Mouse (Mus musculus): ENCODE data around the gene Eif2s3x.
"Not testable (repeated sequence)": the region's sequence is repeated elsewhere in the genome, so short reads cannot be mapped to it uniquely, and the experiment has no call there.

The Eif2s3x gene

GRCm38 (mm10) chrX:94212597-94213321 is at the start of gene Eif2s3x:
Eif2s3x (minus strand) TSS chrX:94212862.
- peak; percentile 88 for DNase-seq (ENCODE audit: low read depth, low spot score)

GRCm38 (mm10) chrX:94235601-94236000 is 22.9 kb upstream of the Eif2s3x start:
- DNase-seq (ENCODE audit: low read depth, low spot score) = no peak

DNA sequence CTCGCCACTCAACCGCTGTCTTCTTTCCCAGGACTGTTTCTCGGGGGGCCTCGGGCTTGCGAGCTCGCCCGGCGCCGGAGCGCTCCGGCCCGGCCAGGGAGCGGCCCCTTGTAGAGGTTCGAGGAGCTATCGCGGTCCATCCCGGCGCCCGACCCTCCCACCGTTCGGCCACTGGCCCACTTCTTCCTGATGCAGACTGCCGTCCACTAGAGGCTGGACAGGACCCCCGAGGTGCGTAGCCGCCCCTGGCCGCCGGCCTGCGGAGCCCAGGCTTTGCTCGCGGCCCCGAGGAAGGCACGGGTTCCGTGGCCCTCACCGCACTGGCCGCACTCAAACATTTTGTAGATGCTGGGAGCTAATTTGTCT is 22.5 kb upstream of the Eif2s3x start:
- DNase-seq (ENCODE audit: low read depth, low spot score) = no peak

GRCm38 (mm10) chrX:94234532-94235189 is 22.0 kb upstream of the Eif2s3x start, which contains the start of gene Klhl15:
Klhl15 (plus strand) TSS chrX:94234599.
- DNase-seq (ENCODE audit: low read depth, low spot score) = peak; percentile 69

GRCm38 (mm10) chrX:94233936-94234531 is 21.4 kb upstream of the Eif2s3x start:
- no peak for DNase-seq (ENCODE audit: low read depth, low spot score)

- DNase-seq (ENCODE audit: low read depth, low spot score) = no peak
Measured at GRCm38 (mm10) chrX:94233432-94233831, 20.8 kb upstream of the Eif2s3x start.

GRCm38 (mm10) chrX:94213384-94213783 is 722 bp upstream of the Eif2s3x start:
- DNase-seq (ENCODE audit: low read depth, low spot score) = no peak

- no peak for DNase-seq (ENCODE audit: low read depth, low spot score)
Measured at GRCm38 (mm10) chrX:94212264-94212596, 432 bp downstream of the Eif2s3x start.

DNA sequence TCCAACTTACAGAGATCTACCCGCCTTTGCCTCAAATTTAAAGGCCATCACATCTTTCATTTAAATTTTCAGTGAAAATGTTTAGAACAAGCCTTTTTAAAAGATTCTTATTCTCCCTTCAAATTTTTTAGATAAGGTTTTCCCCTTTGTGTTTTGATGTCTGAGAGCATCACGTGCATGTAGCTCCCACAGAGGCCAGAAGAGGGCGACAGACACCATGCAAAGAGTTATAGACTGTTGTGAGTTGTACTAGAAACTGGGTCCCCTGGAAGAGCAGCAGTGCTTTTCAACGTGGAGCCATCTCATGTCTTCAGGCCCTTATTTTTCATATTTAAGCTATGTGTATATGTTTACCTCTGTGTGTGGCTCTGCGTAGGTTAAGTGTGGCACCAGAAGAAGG is 14.9 kb downstream of the Eif2s3x start:
- DNase-seq (ENCODE audit: low read depth, low spot score) = no peak

GRCm38 (mm10) chrX:94193901-94194300 is 18.8 kb downstream of the Eif2s3x start:
- DNase-seq (ENCODE audit: low read depth, low spot score) = not testable (repeated sequence)

- no peak for DNase-seq (ENCODE audit: low read depth, low spot score)
Measured at GRCm38 (mm10) chrX:94185156-94185555, 27.5 kb downstream of the Eif2s3x start.

- DNase-seq (ENCODE audit: low read depth, low spot score) = no peak
Measured at GRCm38 (mm10) chrX:94183814-94184213, 28.8 kb downstream of the Eif2s3x start.

DNA sequence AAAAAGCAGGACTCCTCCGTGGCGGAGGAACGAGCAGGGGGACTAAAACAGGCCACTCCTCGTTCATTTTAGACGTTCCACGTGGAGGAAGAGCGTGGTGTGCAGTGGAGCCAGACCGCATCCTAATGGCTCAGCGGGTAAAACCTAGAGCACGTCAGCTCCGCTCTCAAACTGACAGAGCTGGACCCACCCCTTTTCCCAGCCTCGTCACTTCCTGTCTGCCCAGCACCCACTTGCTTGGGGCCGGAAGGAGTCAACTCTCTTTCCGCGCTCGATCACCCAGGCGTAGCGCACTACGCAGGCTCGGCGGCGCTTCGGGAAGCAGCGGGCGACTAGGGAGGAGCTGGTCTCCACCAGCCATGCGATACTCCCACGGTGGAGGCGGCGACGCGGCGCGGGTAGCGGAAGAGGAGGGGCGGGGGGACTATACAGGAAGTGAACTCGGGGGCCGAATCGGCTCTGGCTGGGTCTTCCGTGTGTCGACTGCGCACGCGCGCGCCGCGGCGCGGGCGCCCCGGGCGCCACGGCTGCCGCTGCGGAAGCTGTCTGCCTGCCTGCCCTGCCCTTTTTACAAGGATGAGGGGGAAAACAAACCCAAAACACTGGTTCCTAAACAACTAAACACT is 34.8 kb downstream of the Eif2s3x start:
- DNase-seq (ENCODE audit: low read depth, low spot score) = peak; percentile 90

DNA sequence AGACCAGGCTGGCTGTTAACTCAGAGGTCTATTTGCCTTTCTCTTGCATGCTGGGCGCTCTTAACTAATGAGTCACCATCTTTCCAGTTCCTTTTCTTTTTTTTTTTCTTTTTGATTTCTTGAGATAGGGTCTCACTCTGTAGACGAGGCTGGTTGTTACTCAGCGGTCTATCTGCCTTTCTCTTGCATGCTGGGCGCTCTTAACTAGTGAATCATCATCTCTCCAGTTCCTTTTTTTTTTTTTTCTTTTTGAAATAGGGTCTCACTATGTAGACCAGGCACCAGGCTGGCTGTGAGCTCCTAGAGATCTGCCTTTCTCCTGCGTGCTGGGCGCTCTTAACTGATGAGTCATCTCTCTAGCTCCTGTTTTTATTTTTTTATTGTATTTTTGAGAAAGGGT is 43.3 kb downstream of the Eif2s3x start:
- no peak for DNase-seq (ENCODE audit: low read depth, low spot score)

DNA sequence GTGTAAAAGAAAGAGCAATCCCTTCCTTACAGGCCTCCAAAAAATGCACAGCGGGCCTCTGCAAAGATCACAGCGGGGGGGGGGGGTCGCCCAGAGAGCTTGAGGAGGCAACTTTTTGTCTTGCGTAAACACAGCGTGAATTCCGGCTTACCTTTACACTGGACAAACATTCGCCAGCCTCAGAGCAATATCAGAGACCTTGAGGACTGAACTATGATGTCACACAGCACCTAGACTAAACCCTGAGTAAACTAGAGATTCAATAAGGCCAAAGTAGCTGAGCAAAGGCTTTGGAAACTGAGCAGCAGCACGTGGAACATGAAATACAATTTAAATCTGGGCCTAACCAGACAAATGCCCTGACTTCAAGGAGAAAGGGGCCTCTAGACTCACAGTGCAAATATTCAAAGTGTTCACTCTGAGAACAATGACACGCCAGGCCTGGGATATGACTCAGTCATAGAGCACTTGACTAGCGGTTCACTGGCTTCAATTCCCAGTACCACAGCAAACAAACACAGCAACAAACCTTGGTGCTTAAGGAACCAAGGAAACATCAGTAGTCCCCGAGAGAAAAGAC is 60.3 kb downstream of the Eif2s3x start:
- no peak for DNase-seq (ENCODE audit: low read depth, low spot score)

GRCm38 (mm10) chrX:94150471-94150870 is 62.2 kb downstream of the Eif2s3x start:
- no peak for DNase-seq (ENCODE audit: low read depth, low spot score)

DNA sequence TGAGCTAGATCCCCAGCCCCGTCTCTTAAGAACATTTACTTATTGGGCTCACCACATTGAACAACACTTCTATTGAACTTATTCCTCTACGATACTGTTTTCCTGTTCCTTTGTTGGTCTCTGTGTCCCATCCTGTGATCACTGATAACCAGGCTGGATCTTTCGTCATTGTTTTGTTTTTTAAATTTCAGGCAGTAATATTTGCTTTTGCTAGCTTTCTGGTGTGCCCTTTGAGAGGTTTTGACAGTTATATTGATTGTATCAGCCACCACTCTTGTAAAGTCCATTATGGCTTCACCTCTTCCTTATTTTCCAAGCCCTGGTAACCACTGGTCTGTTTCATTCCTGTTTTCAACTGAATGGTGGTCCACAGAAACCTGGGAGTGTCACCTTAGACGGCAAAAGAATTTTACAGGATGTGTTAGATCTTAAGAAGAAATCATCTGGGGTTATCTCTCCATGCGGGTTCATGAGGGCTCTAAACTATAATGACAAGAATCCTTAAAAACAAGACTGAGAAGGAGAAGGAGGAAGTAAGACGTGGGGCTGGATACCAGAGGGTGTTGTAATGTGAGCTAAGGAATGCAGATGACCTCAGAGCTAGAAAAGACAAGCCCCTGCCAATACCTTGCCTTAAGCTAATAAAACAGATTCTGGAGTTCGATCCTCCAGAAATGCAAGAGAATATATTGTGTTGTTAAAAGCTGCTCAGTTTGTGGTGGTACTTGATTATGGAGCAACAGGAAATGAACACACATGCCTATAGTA is 70.5 kb downstream of the Eif2s3x start:
- no peak for DNase-seq (ENCODE audit: low read depth, low spot score)

DNA sequence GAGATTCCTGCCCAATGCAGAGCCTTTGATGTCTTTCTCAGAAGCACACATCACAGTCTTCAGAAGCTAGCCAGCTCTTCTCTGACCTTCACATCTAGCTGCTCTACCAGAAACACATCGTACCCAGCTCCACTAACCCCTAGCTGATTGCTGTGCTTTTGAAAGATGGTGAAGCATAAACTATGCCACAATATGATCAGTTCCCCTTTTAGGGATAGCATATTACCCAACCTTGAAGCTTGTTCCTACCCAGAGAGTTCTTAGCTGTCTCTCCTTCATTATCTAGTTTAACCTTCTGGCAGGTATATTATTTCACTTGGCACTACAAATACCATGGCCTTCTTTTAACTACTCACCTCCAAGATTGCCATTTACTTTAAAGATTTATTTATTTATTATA is 72.6 kb downstream of the Eif2s3x start:
- DNase-seq (ENCODE audit: low read depth, low spot score) = no peak
